Mouse (Mus musculus) embryonic fibroblast, embryonic 13.5 days (primary cell): Measurements from ENCODE around the gene Tox2. TPM values are rescaled to one million over a fixed set of nuclear protein-coding genes. Genes with fewer than 3 reads are reported as not detected.

Experiments used
- H3K27ac ChIP-seq: 2 replicates; pipeline ENCODE4 v1.5.1; 2012; ENCODE audit warnings: low read length, control low read depth, inconsistent platforms; ENCODE audit not compliant: insufficient read depth
- H3K4me1 ChIP-seq: 2 replicates; pipeline ENCODE4 v1.6.1; 2011; ENCODE audit warnings: low read length; ENCODE audit not compliant: control insufficient read depth, insufficient read depth
- H3K4me3 ChIP-seq: 2 replicates; pipeline ENCODE4 v1.5.1; 2011; ENCODE audit warnings: mild to moderate bottlenecking, control low read depth, low read length; ENCODE audit not compliant: insufficient read depth
- CTCF ChIP-seq: IDR thresholded peaks from 2 replicates; pipeline ENCODE4 v1.5.1; 2011; ENCODE audit warnings: mild to moderate bottlenecking, control low read depth, low read length, moderate library complexity, borderline replicate concordance; ENCODE audit not compliant: insufficient read depth
- POLR2A ChIP-seq: IDR thresholded peaks from 2 replicates; pipeline ENCODE4 v1.6.1; 2011; ENCODE audit warnings: low read depth, mild to moderate bottlenecking, control low read depth, low read length, moderate library complexity
- polyA plus RNA-seq: library from polyadenylated mRNA; stranded (reverse); fragments of >200 nt; gene quantifications from 2 replicates; pipeline ENCODE4 v1.2.4, GENCODE M21; 2011; ENCODE audit warnings: low read depth; ENCODE audit not compliant: missing spikeins, insufficient read length

The Tox2 gene
- polyA plus RNA-seq, 1 experiment, result not detected

DNA sequence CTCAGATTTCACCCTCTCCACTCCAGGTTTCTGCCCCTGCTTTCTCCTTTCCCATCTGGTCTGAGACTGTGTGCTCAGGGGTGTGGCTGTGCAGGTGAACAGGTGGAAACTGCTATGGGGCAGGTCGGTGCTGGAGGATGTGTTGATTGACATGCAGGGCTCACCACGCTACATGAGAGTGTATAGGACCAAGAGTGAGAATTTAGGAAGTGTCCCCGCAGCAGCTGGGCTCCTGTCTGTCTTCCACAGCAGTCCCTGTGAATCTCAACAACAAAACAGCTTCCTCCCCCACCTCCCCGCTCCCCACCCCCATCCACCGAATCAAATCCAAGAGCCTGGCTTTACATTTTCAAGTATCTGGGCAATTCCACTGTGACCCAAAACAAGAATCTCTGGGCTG is 13.3 kb upstream of the Tox2 start:
- H3K27ac ChIP-seq, result no peak overlapping the region
- H3K4me3 ChIP-seq, result no peak overlapping the region
- TF ChIP-seq CTCF (no peak), POLR2A (no peak)
- H3K4me1 ChIP-seq, result no peaks in the 10 kb centered on the region

DNA sequence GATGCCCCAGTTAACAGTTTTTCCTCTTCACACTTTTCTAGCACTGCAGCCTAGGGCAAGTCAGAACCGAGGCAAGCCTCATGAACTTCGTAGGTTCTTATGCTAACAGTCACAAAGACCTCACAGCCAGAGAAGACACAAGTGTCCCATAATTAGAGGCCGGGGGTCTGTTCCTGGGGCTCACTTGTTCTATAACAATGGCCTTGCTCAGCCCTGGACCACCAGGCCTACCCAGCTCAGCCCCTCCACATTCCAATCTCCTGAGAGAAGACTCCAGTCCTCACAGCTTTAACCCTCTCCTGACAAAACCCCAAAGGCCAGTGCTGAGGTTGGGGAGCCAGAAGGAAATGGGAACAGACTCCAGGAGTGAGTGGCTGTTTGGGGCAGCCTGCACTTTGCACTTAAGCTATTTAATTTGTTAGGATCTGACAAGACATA is 12.9 kb upstream of the Tox2 start:
- Histone ChIP-seq H3K27ac (no peak overlapping the region), H3K4me3 (no peak overlapping the region), H3K4me1 (no peaks in the 10 kb centered on the region)
- no peak for TF ChIP-seq CTCF
- TF ChIP-seq POLR2A, result no peak

DNA sequence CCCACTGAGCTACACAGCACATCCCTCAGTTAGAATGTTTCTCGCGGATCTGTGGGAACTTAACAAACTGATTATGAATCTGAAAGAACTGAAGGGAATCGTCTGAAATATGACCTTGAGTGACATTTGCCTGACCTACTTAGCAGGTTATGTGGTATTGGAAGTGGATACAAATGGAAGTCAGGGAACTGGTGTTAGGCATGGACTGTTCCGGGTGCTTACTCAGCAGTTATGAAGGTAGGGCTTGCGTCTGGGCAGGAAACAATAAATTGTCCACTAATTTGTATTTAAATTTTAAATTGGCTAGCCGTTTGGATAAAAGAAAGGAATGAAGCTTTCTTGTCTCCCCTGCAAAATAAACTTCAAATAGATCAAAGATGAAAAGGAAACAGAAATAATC is 10.4 kb upstream of the Tox2 start:
- no peak overlapping the region for H3K4me3 ChIP-seq

DNA sequence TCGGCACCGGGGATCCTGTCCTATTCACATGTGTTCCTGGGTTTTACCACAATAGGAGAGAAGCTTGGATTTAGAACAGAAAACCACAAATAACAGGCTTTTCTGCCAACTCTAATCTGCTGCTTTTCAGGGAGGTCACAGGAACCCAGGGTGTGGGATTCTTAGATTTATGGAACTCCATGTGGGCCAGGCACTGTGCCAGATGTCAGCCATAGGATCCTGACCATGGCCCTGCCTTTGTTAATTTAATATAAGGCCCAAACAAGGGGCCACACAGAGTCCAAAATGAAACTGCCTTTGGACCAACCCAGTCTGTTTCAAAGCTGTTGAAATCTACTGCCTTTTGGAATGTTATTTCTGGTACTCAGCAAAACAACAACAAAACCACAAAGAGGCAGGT is 8.9 kb upstream of the Tox2 start:
- no peak overlapping the region for H3K27ac ChIP-seq
- H3K4me3 ChIP-seq, result no peak overlapping the region
- H3K4me1 ChIP-seq, result no peaks in the 10 kb centered on the region
- TF ChIP-seq POLR2A (no peak), CTCF (no peak)

More for the DNA sequence above, 10.4 kb upstream of the Tox2 start:
- no peak for TF ChIP-seq CTCF
- TF ChIP-seq POLR2A, result no peak
- no peaks in the 10 kb centered on the region for H3K4me1 ChIP-seq
- H3K27ac ChIP-seq, result no peak overlapping the region

DNA sequence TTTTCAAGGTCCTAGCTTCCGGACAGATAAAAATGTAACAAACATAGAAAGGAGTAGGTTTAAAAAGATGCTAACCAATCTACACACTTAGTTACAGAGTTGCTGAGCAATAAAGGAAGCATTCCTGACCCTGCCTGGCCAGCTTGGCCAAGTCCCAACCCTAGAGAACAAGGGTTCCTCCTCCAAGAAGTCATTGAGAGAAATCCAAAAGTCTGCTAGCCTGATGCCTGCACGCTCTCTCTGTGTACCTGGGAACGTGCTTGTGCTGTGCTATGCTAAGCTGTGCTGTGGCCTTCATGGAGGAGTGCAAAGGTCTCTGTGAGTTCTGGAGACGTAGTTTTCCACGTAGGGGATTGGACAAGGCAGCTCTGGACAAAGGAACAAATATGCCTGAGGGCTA is 8.4 kb upstream of the Tox2 start:
- no peak overlapping the region for H3K27ac ChIP-seq
- H3K4me1 ChIP-seq, result no peaks in the 10 kb centered on the region
- no peak overlapping the region for H3K4me3 ChIP-seq
- TF ChIP-seq CTCF, result no peak
- no peak for TF ChIP-seq POLR2A

DNA sequence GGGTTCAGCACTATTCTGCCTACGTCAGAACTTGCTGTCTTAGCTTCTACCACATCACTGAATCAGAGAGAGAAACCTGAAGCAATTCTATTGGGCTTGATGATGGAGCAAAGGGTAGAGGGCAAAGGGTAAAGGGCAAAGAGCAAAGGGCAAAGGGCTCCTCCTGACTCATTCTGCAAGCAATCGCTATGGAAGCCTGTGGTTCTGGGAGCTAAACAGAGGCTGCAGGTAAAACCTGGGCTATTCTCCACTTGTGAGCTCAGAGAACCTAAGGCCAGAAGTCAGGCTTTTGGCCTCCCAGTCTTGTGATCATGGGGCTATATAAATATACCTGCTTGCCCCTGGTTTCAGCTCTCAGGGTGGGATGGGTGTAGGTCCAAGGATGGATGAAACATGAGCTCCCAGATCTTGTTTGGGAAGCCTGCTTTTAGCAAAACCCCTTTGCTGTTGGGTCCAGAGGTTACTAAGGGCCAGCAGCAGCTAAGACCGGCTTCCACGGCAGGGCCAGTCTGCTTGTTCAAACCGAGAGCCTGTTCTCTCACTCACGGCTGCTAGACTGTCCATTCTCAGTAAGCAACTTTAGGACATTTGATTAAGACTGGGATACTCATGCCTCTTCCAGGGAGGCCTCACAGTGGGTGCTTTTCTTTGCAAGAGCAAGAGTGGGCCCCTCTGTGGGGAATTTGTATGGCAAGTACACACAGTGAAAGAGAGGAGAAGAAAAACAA is 7.7 kb upstream of the Tox2 start:
- H3K4me3 ChIP-seq, result no peak overlapping the region
- H3K27ac ChIP-seq, result no peak overlapping the region
- no peak for TF ChIP-seq POLR2A
- no peak for TF ChIP-seq CTCF
- no peaks in the 10 kb centered on the region for H3K4me1 ChIP-seq

DNA sequence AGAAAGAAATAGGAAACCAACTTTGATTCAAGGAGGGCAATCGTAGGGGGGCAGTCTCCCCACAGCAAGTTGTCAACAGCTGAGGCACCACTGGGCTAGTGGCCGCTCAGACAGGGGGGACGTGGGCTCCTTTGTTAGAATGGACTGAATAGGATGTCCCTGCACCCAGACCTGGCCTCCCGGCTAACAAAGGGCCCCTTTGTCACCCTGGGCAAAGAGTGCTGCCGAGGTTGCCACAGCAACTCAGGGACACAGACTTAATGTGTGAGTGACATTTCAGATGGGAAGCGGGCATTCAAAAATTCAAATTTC is 7.1 kb upstream of the Tox2 start:
- Histone ChIP-seq H3K4me3 (no peak overlapping the region), H3K4me1 (no peaks in the 10 kb centered on the region), H3K27ac (no peak overlapping the region)
- TF ChIP-seq CTCF, result no peak
- TF ChIP-seq POLR2A, result no peak

DNA sequence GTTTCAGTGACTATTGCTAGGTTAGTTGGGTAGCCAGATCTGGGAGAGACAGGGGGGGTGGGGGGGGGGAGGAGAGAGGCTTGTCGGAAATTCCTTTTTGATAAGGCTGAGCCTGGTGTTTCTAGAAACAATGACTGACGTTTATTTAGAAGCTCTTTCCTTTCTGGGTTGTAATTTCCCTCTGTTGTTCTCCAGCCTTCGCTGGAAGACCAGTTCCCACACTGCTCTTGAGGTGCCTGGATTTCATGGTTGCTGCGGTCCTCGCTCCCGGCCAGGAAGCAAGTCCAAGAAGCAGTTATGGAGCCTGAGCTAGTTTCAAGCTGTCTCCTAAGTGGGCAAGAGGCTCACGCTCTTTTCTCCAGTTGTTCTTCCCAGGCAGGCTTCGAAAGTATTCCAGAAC is 1.0 kb upstream of the Tox2 start:
- no peak overlapping the region for H3K27ac ChIP-seq
- TF ChIP-seq POLR2A, result no peak
- TF ChIP-seq CTCF, result no peak
- H3K4me1 ChIP-seq, result no peaks in the 10 kb centered on the region
- no peak overlapping the region for H3K4me3 ChIP-seq

DNA sequence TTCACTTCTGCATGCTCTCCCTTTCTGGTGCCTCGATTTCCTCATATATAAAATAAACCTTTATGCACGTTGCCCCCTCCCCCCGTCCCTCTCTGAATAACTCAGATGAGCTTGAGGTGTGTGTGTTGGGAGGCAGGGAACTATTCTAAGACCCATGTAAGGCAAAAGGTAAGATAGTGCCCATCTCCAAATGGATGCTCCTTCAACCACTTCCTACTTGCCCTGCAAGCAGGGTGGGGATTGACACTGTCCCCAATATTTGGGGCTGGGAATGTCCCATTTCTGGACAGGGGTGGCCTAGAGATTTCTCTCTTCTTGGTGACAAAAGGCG is 407 bp upstream of the Tox2 start:
- Histone ChIP-seq H3K4me3 (no peak overlapping the region), H3K27ac (no peak overlapping the region), H3K4me1 (no peaks in the 10 kb centered on the region)
- TF ChIP-seq CTCF (no peak), POLR2A (no peak)

DNA sequence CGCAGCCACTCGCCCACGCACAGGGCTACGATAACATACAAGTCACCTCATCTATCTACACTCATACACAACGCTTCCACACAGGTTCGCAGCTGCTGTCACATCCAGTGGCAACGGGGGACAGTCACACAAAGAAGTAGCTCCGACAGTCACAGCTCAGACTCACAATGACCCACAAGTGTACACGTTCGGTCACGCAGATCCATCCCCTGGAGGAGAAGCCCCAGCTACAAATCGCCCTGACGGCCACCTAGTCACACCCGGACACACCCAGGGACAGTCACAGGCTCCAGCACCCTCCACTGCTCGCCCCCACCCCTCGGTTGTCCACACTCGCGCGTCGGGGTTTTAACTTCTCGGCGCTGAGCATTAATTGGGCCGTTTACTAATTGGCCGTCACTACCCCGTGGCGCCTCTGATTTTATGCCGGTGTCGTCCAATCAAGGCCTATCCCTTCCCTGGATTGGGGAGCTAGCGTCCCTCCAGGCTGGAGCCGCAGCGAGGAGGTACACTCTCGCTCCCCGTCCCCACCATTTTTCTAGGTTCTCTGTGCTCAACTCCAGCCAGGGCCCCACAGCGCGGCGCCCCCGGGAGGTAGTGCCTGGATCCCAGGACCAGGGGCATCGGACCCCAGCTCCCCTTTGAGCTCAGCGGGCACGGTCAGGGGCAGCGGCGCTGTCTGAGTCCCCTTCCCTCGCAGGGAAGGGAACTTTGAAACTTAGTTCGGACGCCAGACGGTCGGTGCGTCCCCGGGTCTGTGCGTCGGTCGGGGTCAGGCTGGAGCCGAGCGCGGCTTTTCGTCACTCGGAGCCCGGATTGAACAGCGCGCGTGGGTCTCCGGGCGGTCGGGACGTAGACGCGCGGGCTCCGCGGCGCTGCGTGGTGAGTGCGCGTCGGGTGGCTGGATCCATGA is 966 bp downstream of the Tox2 start:
- Histone ChIP-seq H3K4me1 (no peaks in the 10 kb centered on the region), H3K4me3 (peak overlapping the region; percentile 25; the same call in 1 of the 2 replicates), H3K27ac (no peak overlapping the region)
- no peak for TF ChIP-seq POLR2A
- TF ChIP-seq CTCF, result no peak
